Mouse (Mus musculus) MEL (cell line): Measurements from ENCODE around the gene Olfr374. TPM values are rescaled to one million over a fixed set of nuclear protein-coding genes. Genes with fewer than 3 reads are reported as not detected.

Experiments used
- DNase-seq: peaks from one replicate; pipeline ENCODE4 v3.0.0; 2011; ENCODE audit warnings: low read depth, low spot score
- H3K27ac ChIP-seq: 2 replicates; pipeline ENCODE4 v1.5.1; 2012; ENCODE audit warnings: low read depth, mild to moderate bottlenecking, control low read depth, low read length, moderate library complexity; ENCODE audit not compliant: control insufficient read depth
- H3K27me3 ChIP-seq, 2 experiments: fragments of 150-350 bp in 1 of 2; sonication (generic) in 1 of 2; 2 replicates each; pipeline ENCODE4 v1.6.1; 2012; ENCODE audit warnings: low read length in 2 of 2, mild to moderate bottlenecking in 2 of 2, improper control_type of control experiment in 1 of 2, moderate library complexity in 1 of 2; ENCODE audit not compliant: insufficient read depth in 2 of 2, control insufficient read depth in 1 of 2
- H3K36me3 ChIP-seq, 2 experiments: 2 replicates each; pipeline ENCODE4 v1.6.1; 2012 to 2014; ENCODE audit warnings: low read length in 2 of 2, improper control_type of control experiment in 1 of 2, inconsistent platforms in 1 of 2, mild to moderate bottlenecking in 1 of 2; ENCODE audit not compliant: insufficient read depth in 2 of 2, control insufficient read depth in 1 of 2
- H3K4me1 ChIP-seq, 2 experiments: fragments of 150-350 bp in 1 of 2; sonication (generic) in 1 of 2; 2 replicates each; pipeline ENCODE4 v1.6.1; 2012; ENCODE audit warnings: low read length in 2 of 2, improper control_type of control experiment in 1 of 2, mild to moderate bottlenecking in 1 of 2; ENCODE audit not compliant: insufficient read depth in 2 of 2, control insufficient read depth in 1 of 2
- H3K4me3 ChIP-seq, 2 experiments: fragments of 150-350 bp in 1 of 2; sonication (generic) in 1 of 2; 2 replicates each; pipeline ENCODE4 v1.5.1; 2012; ENCODE audit warnings: low read depth in 2 of 2, low read length in 2 of 2, mild to moderate bottlenecking in 2 of 2, moderate library complexity in 2 of 2, control low read depth in 1 of 2, improper control_type of control experiment in 1 of 2; ENCODE audit not compliant: control insufficient read depth in 1 of 2, insufficient read depth in 1 of 2
- H3K79me2 ChIP-seq: 2 replicates; pipeline ENCODE4 v1.6.1; 2012; ENCODE audit warnings: mild to moderate bottlenecking, low read length, moderate library complexity; ENCODE audit not compliant: control insufficient read depth, poor library complexity, insufficient read depth
- H3K9ac ChIP-seq: 2 replicates; pipeline ENCODE4 v1.6.1; 2012; ENCODE audit warnings: low read depth, mild to moderate bottlenecking, control low read depth, low read length, moderate library complexity; ENCODE audit not compliant: control insufficient read depth, poor library complexity, severe bottlenecking
- H3K9me3 ChIP-seq: fragments of 150-350 bp; sonication (generic); replicated peaks from 2 replicates; pipeline ENCODE4 v1.6.1; 2012; ENCODE audit warnings: mild to moderate bottlenecking, low read length, improper control_type of control experiment, moderate library complexity; ENCODE audit not compliant: insufficient read depth
- BHLHE40 ChIP-seq: IDR thresholded peaks from 2 replicates; pipeline ENCODE4 v1.6.1; 2012; ENCODE audit warnings: low read depth, mild to moderate bottlenecking, inconsistent platforms, low read length, improper control_type of control experiment, borderline replicate concordance
- CHD2 ChIP-seq: IDR thresholded peaks from 2 replicates; pipeline ENCODE4 v1.6.1; 2011; ENCODE audit warnings: low read length, improper control_type of control experiment
- E2F4 ChIP-seq: IDR thresholded peaks from 2 replicates; pipeline ENCODE4 v1.6.1; 2011; ENCODE audit warnings: low read depth, low read length, improper control_type of control experiment, borderline replicate concordance
- ELF1 ChIP-seq: IDR thresholded peaks from 2 replicates; pipeline ENCODE4 v1.6.1; 2014; ENCODE audit warnings: low read depth, mild to moderate bottlenecking, inconsistent platforms, low read length, improper control_type of control experiment, moderate library complexity
- GATA1 ChIP-seq: IDR thresholded peaks from 2 replicates; pipeline ENCODE4 v1.6.1; 2011; ENCODE audit warnings: low read depth, low read length, improper control_type of control experiment
- HCFC1 ChIP-seq: IDR thresholded peaks from 2 replicates; pipeline ENCODE4 v1.6.1; 2012; ENCODE audit warnings: low read depth, mild to moderate bottlenecking, inconsistent platforms, low read length, improper control_type of control experiment, moderate library complexity
- JUND ChIP-seq: IDR thresholded peaks from 2 replicates; pipeline ENCODE4 v1.6.1; 2011; ENCODE audit warnings: low read depth, mild to moderate bottlenecking, improper control_type of control experiment, low read length
- KAT2A ChIP-seq: conservative IDR thresholded peaks from 2 replicates; pipeline ENCODE4 v1.6.1; 2012; ENCODE audit warnings: low read depth, low read length, improper control_type of control experiment, inconsistent platforms
- MAFK ChIP-seq: IDR thresholded peaks from 2 replicates; pipeline ENCODE4 v1.6.1; 2011; ENCODE audit warnings: low read depth, mild to moderate bottlenecking, low read length, improper control_type of control experiment, borderline replicate concordance
- MAX ChIP-seq: IDR thresholded peaks from 2 replicates; pipeline ENCODE4 v1.6.1; 2011; ENCODE audit warnings: low read length, improper control_type of control experiment
- MYB ChIP-seq: IDR thresholded peaks from 2 replicates; pipeline ENCODE4 v1.6.1; 2011; ENCODE audit warnings: mild to moderate bottlenecking, low read depth, low read length, improper control_type of control experiment
- MYC ChIP-seq: IDR thresholded peaks from 2 replicates; pipeline ENCODE4 v1.6.1; 2011; ENCODE audit warnings: low read depth, mild to moderate bottlenecking, low read length, improper control_type of control experiment, moderate library complexity
- NELFE ChIP-seq: IDR thresholded peaks from 2 replicates; pipeline ENCODE4 v1.6.1; 2011; ENCODE audit warnings: low read depth, low read length, improper control_type of control experiment
- RAD21 ChIP-seq: IDR thresholded peaks from 2 replicates; pipeline ENCODE4 v1.6.1; 2011; ENCODE audit warnings: mild to moderate bottlenecking, low read depth, low read length, improper control_type of control experiment
- RCOR1 ChIP-seq: IDR thresholded peaks from 2 replicates; pipeline ENCODE4 v1.6.1; 2012; ENCODE audit warnings: low read depth, mild to moderate bottlenecking, inconsistent platforms, low read length, improper control_type of control experiment
- SIN3A ChIP-seq: IDR thresholded peaks from 2 replicates; pipeline ENCODE4 v1.6.1; 2012; ENCODE audit warnings: low read length, improper control_type of control experiment, inconsistent platforms
- SMC3 ChIP-seq: IDR thresholded peaks from 2 replicates; pipeline ENCODE4 v1.6.1; 2011; ENCODE audit warnings: low read depth, low read length, improper control_type of control experiment
- TAL1 ChIP-seq: IDR thresholded peaks from 2 replicates; pipeline ENCODE4 v1.6.1; 2012; ENCODE audit warnings: mild to moderate bottlenecking, inconsistent platforms, low read length, moderate library complexity, mixed read lengths
- TCF12 ChIP-seq: IDR thresholded peaks from 2 replicates; pipeline ENCODE4 v1.6.1; 2014; ENCODE audit warnings: low read depth, mild to moderate bottlenecking, inconsistent platforms, low read length, improper control_type of control experiment, moderate library complexity
- UBTF ChIP-seq: IDR thresholded peaks from 2 replicates; pipeline ENCODE4 v1.6.1; 2012; ENCODE audit warnings: low read depth, mild to moderate bottlenecking, inconsistent platforms, low read length, improper control_type of control experiment, moderate library complexity, borderline replicate concordance; ENCODE audit not compliant: insufficient read depth
- USF2 ChIP-seq, 2 experiments: IDR thresholded peaks; 2 replicates each; pipeline ENCODE4 v1.6.1; 2011 to 2012; ENCODE audit warnings: improper control_type of control experiment in 2 of 2, low read length in 2 of 2, borderline replicate concordance in 1 of 2, inconsistent platforms in 1 of 2, low read depth in 1 of 2, mild to moderate bottlenecking in 1 of 2; ENCODE audit not compliant: insufficient read depth in 1 of 2
- ZKSCAN1 ChIP-seq: IDR thresholded peaks from 2 replicates; pipeline ENCODE4 v1.6.1; 2012; ENCODE audit warnings: low read depth, mild to moderate bottlenecking, inconsistent platforms, low read length, improper control_type of control experiment, moderate library complexity
- polyA plus RNA-seq, 2 experiments: library from polyadenylated mRNA; stranded (reverse) in 1 of 2; unstranded in 1 of 2; fragments of >175 nt in 1 of 2; fragments of >200 nt in 1 of 2; gene quantifications; 2 replicates each; pipeline versions ENCODE4 v1.2.1 to v1.2.4; 2012; ENCODE audit warnings: low replicate concordance in 2 of 2, low read depth in 1 of 2; ENCODE audit not compliant: insufficient read length in 2 of 2, insufficient read depth in 1 of 2, missing spikeins in 1 of 2
- total RNA-seq: library from RNA; depleted of rRNA; stranded (reverse); fragments of 300-350 nt; gene quantifications from 2 replicates; pipeline ENCODE4 v1.2.3, GENCODE M21; 2012

Olfr374 gene
- total and polyA plus RNA-seq, 3 experiments = 0.06 to 0.08 TPM; not detected in 1

DNA sequence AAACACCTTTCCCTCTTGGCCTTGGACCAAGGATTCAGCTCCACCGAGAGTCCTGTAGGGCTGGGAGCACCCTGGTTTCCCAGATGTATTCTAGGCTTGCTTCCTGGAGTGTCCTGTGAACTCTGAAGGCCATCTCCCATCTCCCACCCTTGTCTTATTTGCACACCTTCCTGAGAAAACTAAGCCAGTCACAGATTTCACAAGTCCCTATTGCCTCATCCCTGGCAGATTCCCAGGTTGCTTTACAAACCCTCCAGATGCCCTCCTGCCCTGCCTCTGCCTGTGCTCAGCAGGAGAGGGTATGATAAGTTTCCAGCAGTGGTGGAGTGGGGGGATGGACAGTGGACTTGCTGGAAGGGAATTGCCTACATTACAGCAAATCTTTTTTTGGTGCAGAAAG lies 39.2 kb downstream of the Olfr374 start:
- H3K79me2 ChIP-seq = no peaks in the 10 kb centered on the region
- no peak overlapping the region for H3K9ac ChIP-seq
- H3K27me3 ChIP-seq = 0 out of 4 replicates have a peak, but pooled peaks cover 0 to 1% of the 10 kb centered on the region in 2 experiments
- no peaks in the 10 kb centered on the region for H3K9me3 ChIP-seq
- TF ChIP-seq HCFC1 (no peak), USF2 (IDR thresholded peaks at IDR 0.05; ENCODE audit: borderline replicate concordance in 1 of 2, insufficient read depth in 1 of 2, low read depth in 1 of 2, low read length in 2 of 2) (no peak), MAFK (no peak), MYC (no peak), ELF1 (no peak), KAT2A (no peak), ZKSCAN1 (no peak), RCOR1 (no peak), SIN3A (no peak), E2F4 (no peak), MYB (no peak), TCF12 (no peak), SMC3 (no peak), NELFE (no peak), MAX (no peak), CHD2 (no peak), TAL1 (no peak)
- TF ChIP-seq, all 39 proteins: peak for 0
- Histone ChIP-seq H3K4me1 (peaks cover 0 to 5% of the 10 kb centered on the region in 2 experiments; a peak in 2 of 4 replicates), H3K4me3 (no peak overlapping the region), H3K36me3 (peaks cover 0 to under 1% of the 10 kb centered on the region in 2 experiments; a peak in 1 of 4 replicates), H3K27ac (no peak overlapping the region)
- DNase-seq = no peak

DNA sequence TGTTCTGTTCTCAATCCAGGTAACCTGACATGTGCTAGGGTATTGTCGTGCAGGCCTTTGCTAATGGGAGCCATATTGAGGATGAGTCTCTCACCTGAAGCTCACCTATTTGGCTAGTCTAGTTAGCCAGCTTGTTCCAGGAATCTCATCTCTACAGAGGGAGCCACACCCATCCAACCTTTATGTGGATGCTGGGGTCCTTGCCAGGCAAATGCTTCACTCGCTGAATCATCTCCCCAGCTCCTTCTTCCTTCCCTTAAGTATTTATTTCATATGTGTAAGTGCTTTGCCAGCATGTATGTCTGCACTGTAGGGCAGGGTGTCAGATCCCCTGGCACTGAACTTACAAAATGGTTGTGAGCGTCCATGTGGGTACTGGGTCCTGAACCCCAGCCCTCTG lies 39.7 kb downstream of the Olfr374 start:
- peaks cover 0 to 5% of the 10 kb centered on the region in 2 experiments; a peak in 2 of 4 replicates for H3K36me3 ChIP-seq
- H3K4me3 ChIP-seq = no peak overlapping the region
- no peaks in the 10 kb centered on the region for H3K9me3 ChIP-seq
- peaks cover 4 to 9% of the 10 kb centered on the region in 2 experiments; a peak in 3 of 4 replicates for H3K4me1 ChIP-seq
- no peaks in the 10 kb centered on the region for H3K79me2 ChIP-seq
- H3K27me3 ChIP-seq = 0 out of 4 replicates have a peak, but pooled peaks cover 0 to 1% of the 10 kb centered on the region in 2 experiments
- DNase-seq = no peak
- H3K27ac ChIP-seq = no peak overlapping the region
- TF ChIP-seq GATA1 (no peak), BHLHE40 (no peak), UBTF (no peak), RAD21 (no peak), JUND (no peak)
- H3K9ac ChIP-seq = no peak overlapping the region
